Mouse (Mus musculus) adrenal gland, adult 18-20 months (tissue): ENCODE measurements at regions not wholly inside any gene's neighbourhood (a gene's known extent, or its start where the extent isn't known, plus 50 kb on each side); places are given as distances from the start of the nearest gene placed in this dataset.

Experiments used
- DNase-seq, 2 experiments: peaks; one replicate each; pipeline ENCODE4 v3.0.0; 2021 to 2022; ENCODE audit warnings: low spot score in 2 of 2

DNA sequence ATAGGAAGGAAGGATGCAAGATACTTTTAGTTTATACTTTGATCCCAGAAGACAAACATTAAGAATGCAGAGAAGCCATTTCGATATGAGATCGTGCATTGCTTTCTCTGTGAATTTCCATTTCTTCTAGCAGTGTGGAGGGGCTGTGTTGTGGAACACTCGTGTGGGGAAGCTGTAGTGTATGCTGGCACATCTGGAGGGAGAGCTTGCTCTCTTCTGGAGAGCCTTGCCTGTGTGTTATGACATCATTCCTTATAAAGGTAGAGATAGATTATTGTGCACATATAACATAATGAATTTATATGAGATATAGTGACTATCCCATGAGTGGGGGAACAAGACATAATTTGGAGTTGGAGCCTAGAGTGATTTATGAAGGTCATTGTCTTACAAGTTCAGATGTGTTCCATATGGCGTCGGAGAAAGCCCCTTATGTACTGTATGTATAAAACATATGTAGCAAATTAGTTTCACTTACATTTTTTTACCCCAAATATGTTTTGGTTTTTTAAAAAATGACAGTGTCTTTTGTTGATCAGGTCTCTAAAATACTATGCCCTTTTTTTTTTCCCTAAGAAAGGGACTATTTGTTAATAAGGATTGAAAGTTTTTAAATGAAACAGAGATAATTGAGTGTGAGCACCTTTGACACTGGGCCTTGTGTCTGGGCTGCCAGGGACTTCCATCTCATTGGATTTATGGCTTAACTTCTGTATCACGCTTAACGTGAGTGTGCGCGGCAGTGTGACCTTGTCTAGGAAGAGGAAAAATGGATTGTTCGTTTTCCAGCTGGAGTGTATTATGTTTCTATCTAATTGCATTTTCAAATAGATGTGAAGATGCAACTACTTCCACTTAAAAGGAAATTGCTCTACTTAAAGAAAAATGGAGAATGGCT is 230.8 kb downstream of the Papss1 start:
- no peak for DNase-seq

DNA sequence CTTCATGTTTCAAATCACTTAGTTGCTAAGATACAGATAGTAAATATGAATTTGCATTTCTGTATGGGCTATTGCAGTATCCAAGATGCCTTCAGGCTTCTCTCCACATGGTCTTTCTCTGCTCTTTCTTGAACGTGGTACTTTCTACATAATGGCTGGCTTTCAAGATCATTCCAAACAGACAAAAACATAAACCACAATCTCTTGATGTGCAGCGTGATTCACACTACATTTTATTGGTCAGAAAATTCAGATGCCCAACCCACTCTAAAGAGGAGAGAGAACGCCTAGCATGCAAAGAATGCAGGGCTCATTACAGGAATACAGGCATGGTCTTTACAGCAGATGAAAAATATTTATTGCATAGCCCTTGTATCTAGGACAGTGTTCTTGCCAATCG is 235.2 kb downstream of the Papss1 start:
- DNase-seq = no peak

DNA sequence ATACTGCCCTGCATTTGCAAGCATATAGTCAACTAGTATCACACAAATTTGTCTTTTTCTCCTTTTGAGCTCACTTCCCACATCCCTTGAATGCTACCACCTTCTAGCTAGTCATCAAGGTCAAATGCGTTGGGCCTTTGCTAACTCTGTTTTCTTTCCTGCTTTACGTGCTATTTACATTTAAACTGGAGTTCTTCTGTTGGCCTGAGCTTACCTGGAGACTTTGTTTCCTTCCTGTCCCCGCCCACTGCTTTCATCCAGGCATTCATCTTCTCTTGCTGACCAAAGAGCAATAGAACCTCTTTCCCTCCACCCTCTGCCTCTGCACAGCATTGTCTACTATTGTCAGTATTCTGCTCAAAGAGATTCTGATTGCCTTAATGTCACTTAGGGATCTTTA is 237.0 kb downstream of the Papss1 start:
- DNase-seq = no peak

DNA sequence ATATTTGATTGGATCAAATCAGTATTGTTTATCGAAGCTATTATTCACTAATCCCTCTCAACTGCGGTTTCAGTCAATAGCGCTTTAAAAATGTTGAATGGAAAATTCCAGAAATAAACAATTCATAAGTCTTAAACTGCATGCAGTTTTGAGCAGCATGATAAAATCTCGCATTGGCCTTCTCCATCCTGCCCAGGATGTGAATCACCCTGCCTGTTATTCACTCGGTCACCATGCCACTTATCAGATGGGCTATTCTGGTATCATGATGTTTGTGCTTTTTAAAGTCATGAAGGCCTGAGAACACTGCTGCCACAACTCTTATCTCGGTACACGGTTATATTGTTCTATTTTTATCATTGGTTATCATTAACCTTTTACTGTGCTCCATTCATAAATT is 238.3 kb downstream of the Papss1 start:
- DNase-seq = peak in 1 of 2 experiments; percentile 22

DNA sequence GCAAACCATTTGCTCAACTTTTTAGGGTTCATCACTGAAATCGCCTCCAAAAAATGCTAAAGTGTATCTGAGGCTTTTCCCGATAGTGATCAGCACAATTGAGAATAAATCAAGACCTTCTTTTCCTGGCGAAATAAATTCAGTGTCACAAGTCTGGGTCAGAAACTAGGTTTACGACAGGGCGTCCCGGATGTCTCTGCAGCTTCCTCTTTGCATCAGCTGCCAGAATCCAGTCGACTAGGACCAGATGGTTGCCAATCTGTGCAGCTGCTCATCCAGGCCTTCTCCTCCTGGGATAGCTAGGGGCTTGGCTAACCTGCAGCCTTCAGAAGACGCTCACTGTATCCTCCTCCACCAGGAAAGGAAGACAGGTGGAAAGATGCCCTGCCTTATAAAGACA is 243.6 kb downstream of the Papss1 start:
- DNase-seq = no peak

DNA sequence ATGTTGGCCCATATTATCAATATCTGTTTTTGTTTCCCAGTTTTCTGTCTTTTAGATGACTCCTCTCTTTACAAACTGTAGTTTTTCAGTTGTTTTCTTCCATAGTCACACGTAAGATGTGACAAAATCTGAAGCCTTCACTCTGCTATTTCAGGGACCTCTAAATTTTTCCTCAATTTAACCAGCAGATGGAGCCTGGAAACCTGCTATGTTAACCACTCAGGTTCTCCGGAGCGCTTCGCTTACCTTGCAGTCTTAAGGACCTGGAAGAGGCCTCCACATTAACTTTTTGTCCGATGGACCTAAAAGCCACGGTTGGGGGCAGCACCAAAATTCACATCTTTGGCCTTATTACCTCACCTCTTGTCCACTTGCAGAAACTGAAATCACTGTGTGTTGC is 248.4 kb downstream of the Papss1 start:
- DNase-seq = no peak

DNA sequence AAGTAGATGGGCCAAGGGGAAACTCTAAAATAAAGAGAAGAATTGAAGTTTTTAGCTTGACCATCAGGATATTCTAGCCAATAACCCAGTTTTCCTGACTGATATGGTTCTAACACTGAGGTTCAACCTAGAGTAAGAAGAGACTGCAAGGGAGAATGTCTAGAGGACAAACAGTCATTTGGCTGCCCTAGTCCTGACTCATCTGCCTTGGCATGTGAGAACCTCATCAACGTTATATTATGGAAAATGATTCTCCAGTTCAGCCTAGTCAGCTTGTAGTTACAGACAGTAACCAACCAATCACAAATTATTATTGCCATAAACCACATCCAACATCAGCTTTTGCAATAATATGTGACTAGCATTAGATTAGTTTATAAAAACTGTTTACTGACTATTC is 254.2 kb downstream of the Papss1 start:
- no peak for DNase-seq

DNA sequence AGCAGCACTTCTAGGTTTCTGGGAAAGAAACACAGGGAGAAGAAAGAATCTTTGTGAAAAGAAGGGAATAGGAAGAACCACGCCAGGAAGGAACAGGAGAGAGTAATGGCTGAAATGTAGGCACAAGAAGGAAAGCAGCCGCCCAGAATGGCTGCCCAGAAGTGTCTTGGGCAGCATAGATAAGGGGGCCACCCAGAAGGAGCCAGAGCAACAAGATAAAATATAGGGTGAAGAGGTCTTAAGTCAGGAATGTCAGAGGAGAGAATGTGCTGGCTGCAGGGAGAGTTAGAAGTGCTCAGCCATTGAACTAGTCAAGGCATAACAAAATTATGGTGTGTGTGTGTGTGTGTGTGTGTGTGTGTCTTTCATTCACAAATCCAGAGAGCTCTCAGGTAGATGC is 227.7 kb upstream of the Dkk2 start:
- no peak for DNase-seq

DNA sequence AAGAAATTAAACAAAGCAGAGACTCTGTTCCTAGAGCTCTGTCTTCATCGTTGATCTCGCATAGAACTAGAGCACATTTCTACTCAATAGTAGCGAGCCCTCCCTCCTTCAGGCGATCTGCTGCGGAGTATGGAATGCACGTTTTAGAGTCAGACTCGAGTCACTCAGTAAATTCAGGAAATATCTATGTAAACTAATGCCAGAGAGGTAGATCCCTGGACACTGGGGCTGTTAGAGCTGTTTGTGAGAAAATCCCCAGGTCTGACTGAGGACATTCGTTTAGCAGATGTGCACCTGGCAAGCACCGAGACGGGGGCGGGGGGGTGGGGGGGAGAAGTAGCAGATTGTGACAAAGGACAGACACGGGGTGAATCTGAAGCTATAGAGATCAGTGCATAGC is 226.0 kb upstream of the Dkk2 start:
- DNase-seq = no peak

DNA sequence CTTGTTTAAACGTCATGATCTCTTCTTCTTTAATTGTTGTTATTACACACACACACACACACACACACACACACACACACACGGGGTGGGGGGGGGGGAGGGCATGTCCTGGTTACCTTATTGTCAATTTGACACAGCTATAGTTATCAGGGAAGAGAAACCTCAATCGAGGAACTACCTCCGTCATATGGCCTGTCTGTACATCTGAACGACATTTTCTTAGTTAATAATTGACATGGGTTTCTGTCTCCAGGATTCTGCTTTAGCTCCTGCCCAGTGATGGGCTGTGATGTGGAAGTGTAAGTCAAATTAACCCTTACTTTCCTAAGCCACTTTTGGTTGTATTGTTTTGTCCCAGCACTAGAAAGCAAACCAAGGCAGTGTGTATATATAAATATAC is 220.0 kb upstream of the Dkk2 start:
- no peak for DNase-seq

DNA sequence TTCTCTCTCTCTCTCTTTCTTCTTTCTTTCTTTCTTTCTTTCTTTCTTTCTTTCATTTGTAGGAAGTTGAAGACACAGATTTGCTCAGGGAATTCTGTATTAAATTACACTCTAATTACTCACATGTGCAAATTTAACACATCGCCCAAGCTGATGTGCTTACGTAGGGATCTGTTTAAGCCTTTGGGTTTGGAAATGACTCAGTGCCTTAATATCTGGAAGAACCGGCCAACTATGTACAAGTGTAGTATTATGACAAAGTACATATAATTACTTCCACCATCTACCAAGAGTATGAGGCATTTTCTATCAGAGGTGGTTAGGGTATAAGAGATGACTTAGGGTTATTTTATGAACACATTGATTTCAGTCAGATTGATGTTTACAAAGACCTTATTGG is 217.8 kb upstream of the Dkk2 start:
- no peak for DNase-seq

DNA sequence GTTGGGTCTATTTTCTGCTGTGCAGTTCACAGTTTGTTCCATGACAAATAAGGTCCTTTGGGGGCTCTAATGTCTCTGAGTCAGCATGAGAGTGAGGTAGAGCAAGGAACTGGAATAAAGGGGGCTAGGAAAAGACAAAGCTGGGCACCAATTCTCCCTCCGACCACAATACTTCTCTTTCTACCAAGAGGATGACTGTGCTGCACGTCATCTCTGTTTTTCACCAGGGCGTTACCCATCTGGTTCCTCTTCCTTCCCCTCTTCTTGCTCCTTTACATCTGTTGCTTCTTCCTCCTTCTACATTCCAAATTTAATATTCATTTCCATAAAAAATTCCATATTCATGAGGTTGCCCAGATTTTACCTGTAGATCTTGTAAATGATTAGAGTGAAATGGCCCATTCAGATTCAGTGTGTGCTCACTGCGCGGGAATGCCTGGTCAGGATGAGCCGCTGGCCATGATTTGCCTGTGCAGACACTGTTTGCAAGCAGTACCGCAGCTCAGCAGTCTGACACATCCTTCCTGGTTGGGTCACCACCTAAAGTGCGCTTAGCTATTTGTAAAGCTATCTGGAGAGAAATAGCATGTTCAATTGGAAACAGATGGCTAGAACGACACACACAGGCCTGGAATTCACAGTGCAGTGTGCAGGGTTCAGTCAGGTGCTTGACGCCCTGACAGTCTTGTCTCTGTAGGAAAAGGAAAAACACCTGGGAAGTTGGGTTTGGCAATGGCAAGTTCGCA is 216.7 kb upstream of the Dkk2 start:
- DNase-seq = no peak

DNA sequence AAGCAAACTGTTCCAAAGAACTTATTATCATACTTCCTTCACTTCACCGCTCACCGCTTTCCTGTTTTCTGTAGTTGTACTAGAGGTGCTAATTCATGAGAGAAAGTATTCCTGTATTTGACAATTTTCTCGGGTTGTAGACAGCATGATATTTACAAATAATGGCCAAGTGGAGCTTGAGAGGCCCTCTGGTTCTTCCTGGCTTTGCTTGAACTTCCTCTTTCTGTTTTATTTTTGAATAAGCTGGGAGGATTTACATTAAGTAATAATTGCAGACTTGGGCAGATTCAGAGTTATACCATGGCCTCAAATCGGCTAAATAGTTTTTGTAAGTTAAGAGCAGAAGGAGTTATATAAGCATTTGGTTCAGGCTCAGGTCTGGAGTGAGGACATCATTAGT is 215.8 kb upstream of the Dkk2 start:
- no peak for DNase-seq

DNA sequence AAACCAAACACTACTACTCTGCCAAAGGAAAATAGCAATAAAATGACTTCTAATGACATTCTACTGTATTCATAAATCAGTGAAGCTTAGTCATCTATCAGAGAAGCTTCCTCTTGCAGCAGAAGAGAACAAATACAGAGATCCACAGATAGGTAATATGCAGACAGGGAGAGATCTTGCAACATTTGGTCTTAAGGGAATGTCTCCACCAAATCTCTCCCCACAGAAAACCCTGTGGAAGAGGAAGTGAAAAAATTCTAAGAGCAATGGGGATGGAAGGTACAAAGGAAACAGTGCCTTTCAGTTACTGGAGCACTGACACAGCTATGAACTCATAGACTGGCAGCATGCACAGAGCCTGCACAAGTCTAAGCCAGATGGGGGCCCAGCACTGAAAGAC is 202.4 kb upstream of the Dkk2 start:
- DNase-seq = no peak

DNA sequence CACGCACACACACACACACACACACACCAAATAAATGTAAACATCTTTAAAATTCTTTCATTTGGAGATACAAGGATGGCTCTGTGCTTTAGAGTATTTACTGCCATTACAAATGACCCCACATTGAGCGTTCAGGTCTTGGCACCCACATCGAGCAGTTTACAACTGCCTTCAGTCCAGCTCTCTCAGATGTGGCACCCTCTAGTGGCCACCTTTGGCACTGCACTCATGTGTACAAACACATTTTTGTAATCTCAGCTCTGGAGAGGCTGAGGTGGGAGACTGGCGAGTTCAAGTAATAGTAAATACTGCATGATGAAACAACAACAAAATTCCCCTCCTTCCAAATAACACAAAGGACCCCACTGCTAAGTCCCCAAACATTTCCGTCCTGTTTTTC is 198.6 kb upstream of the Dkk2 start:
- DNase-seq = peak; percentile 15 to 35

DNA sequence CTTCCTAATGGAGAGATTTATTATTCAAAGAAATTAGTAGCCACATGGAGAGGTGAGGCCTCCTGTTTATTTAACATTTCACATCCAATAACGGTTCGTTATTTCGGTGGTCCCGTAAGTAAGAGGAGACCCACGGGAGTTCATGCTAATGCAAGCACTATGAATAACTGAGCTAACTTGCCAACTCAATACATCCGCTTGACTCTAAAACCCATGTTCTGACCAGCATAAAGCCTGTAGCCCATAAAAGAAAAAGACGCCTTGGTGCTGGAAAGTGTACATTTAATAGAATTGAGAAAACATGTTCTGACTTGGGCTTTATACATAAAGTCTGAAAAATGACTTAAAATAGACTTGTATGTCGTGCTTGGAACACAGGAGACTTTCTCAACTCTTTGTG is 198.1 kb upstream of the Dkk2 start:
- DNase-seq = no peak

DNA sequence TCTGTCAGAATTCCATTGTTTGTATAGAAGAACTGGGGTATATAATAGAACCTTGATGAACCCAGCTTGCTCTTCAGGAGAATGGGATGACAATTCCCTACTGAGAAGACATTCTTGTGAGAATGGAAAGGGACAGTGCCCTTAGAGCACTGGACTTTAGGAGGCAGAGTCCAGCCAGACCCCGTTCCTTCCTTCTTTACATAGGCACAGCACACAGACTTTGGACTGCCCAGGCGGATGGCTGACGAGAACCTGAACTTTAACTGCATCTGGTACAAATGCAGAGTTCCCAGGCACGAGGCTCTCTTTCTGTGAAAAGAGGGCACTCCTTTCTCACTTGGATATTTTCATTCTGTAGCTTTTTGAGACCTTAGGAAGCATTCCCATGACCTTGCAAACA is 197.4 kb upstream of the Dkk2 start:
- DNase-seq = no peak

DNA sequence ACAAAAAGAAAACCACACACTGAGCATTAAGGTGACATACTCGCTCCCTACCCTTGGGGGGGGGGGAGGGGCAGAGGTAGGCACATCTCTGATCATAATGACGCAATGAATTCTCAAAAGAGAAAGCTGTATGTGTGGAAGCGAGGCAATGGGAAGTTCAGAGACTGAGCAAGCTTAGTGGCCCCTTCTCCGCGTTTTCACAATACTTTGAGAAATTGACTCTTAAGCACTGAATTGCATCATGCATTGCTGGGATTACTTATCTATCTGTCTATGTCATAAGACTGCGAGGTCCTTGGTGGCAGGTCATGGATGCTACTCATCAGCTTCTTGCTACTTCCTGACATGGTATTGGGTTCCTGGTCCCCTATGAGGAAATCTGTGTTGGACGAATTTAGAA is 193.2 kb upstream of the Dkk2 start:
- no peak for DNase-seq

DNA sequence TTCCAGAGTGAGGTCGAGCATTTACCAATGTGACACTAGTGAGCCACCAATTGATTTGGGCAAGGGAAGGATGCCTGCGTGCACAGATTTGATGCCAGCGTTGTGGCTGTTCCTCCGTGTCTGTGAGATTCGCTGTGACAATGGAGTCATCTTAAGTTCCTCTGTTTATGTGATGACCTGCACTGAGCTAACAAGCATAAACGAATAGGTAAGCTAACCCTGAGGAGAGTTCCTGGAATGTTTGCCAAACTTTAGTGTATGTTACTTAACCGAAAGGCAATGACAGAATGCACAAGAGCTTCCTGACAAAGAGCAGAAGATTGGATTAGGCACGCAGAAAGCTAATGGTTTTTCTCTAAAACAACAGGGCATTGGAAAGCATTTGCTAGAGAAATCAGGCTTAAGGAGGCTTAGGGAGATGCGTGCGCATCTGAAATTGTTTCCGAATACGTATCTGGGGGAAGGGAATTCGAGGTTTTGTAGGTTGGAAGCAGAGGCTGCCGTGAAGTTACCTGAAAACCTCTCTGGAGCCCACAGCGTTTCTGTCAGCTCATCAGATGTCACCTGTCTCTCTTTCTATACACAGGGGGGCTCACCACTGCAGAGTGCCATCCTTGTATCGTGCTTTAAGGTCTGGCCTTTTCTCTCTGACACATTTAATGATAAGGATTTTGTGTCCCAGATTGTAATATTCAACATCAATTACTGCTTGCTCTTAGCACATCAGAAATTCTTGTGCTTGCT is 191.9 kb upstream of the Dkk2 start:
- no peak for DNase-seq

DNA sequence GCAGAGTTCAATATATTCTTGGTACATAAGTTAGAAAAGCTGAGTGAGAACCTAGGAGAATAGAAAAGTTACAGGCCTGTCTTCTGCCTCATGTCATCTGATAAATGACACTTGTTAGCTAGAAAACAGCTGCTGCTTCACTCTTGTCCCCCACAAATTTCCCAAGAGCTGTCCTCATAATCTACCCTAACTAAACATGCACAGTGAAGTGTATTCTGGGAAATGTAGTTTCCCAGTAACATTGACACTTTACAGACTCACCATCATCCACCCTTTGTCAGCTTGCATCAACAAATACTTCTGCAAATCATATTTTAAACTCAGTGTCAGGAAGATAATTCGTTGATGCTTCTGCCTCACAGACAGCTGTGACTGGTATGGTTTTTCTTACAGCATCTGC is 190.0 kb upstream of the Dkk2 start:
- no peak for DNase-seq

DNA sequence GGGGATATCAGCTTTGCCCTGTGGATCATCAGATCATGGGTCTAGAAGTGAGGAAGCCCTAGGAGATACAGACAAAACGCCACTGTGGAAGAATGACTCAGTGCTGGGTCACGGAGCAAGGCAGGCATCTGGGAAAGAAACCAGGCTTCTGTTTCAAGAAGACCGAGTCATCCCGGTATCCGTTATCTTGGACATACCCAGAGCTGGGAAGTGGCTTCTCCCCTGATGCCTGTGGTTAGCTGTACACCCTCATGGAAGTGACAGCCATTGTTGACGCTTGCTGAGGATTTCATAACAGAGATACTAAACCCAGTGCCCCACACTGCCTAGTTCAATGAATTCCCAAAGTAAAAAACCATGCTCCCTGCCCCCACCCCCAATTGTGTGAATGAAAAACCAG is 171.6 kb upstream of the Dkk2 start:
- no peak for DNase-seq

DNA sequence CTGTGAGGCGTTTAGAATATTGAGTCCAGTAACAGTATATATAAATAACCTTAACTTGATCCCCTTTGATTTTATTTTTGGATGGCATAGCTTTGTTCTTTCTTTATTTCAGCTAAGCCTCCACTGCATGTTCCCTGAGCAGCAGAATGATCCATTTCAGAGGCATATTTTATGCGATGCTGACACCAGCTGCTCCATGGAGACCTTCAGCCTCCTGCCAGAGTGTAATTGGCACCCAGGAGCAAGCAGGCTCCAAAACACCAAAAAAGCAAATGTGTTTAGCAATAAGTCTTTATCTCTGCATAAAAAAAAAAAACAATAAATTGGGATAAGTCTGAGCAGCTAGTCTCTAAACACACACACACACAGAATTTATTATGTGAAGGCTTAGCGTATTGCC is 170.7 kb upstream of the Dkk2 start:
- no peak for DNase-seq
